Mouse (Mus musculus): ENCODE measurements around the gene Pgf.

- TF ChIP-seq EP300 (IDR thresholded peaks at IDR 0.05; ENCODE audit: insufficient read depth, low read depth, low read length) (no peak), CTCF (IDR thresholded peaks at IDR 0.05; ENCODE audit: low read depth, low read length) (no peak)
Measured at GRCm38 (mm10) chr12:85195086-85195485, 17.5 kb upstream of the Pgf start.

All from ES-Bruce4 (cell line).